Mouse (Mus musculus) CH12.LX (cell line): ENCODE measurements around the gene Rnf10. TPM values are rescaled to one million over a fixed set of nuclear protein-coding genes. Genes with fewer than 3 reads are reported as not detected.
A peak's percentile ranks its signal among the peaks of the same experiment; 100 is the strongest.

Experiments used
- DNase-seq: peaks from one replicate; pipeline ENCODE4 v3.0.0-alpha.2; 2013; ENCODE audit errors: extremely low read depth
- H3K27ac ChIP-seq: 2 replicates; pipeline ENCODE4 v1.5.1; 2012; ENCODE audit warnings: low read depth, mild to moderate bottlenecking, control low read depth, moderate library complexity; ENCODE audit not compliant: insufficient read depth
- H3K27me3 ChIP-seq: replicated peaks from 2 replicates; pipeline ENCODE3; 2012; ENCODE audit warnings: inconsistent platforms
- H3K36me3 ChIP-seq, 2 experiments: replicated peaks in 1 of 2; 2 replicates each; pipeline versions ENCODE3 to v1.6.1; 2012; ENCODE audit warnings: inconsistent platforms in 1 of 2, low read length in 1 of 2, mild to moderate bottlenecking in 1 of 2, mixed read lengths in 1 of 2, moderate library complexity in 1 of 2; ENCODE audit not compliant: control insufficient read depth in 1 of 2, insufficient read depth in 1 of 2
- H3K4me1 ChIP-seq, 2 experiments: 2 replicates each; pipeline ENCODE4 v1.6.1; 2012; ENCODE audit warnings: inconsistent platforms in 1 of 2, moderate library complexity in 1 of 2; ENCODE audit not compliant: insufficient read depth in 2 of 2, control insufficient read depth in 1 of 2
- H3K4me2 ChIP-seq: 2 replicates; pipeline ENCODE4 v1.6.1; 2012; ENCODE audit warnings: low read depth, mild to moderate bottlenecking, control low read depth; ENCODE audit not compliant: poor library complexity, insufficient read depth, severe bottlenecking
- H3K4me3 ChIP-seq, 3 experiments: fragments of 150-350 bp in 1 of 3; sonication (generic) in 1 of 3; replicated peaks in 1 of 3; 2 replicates each; pipeline versions ENCODE3 to v1.5.1; 2011 to 2012; ENCODE audit warnings: low read depth in 2 of 3, low read length in 2 of 3, mild to moderate bottlenecking in 2 of 3, moderate library complexity in 2 of 3, control low read depth in 1 of 3, improper control_type of control experiment in 1 of 3, inconsistent platforms in 1 of 3, mixed read lengths in 1 of 3; ENCODE audit not compliant: poor library complexity in 1 of 3
- H3K79me2 ChIP-seq: replicated peaks from 2 replicates; pipeline ENCODE4 v1.6.1; 2012; ENCODE audit warnings: mild to moderate bottlenecking, moderate library complexity; ENCODE audit not compliant: control insufficient read depth, poor library complexity, insufficient read depth, severe bottlenecking; ENCODE audit errors: extremely low read depth
- H3K9ac ChIP-seq: 2 replicates; pipeline ENCODE4 v1.6.1; 2012; ENCODE audit warnings: low read depth, mild to moderate bottlenecking, control low read depth, moderate library complexity; ENCODE audit not compliant: insufficient read depth
- H3K9me3 ChIP-seq: replicated peaks from 2 replicates; pipeline ENCODE3; 2012; ENCODE audit warnings: low read length, inconsistent platforms, mixed read lengths
- CHD2 ChIP-seq: IDR thresholded peaks from 2 replicates; pipeline ENCODE4 v1.6.1; 2011; ENCODE audit warnings: low read length, improper control_type of control experiment
- CTCF ChIP-seq, 2 experiments: IDR thresholded peaks in 1 of 2; conservative IDR thresholded peaks in 1 of 2; 2 replicates each; pipeline ENCODE4 v1.5.1; 2011 to 2012; ENCODE audit warnings: low read depth in 2 of 2, low read length in 2 of 2, improper control_type of control experiment in 1 of 2, inconsistent platforms in 1 of 2, mild to moderate bottlenecking in 1 of 2, moderate library complexity in 1 of 2
- EP300 ChIP-seq: IDR thresholded peaks from 2 replicates; pipeline ENCODE4 v1.6.1; 2011; ENCODE audit warnings: low read length, improper control_type of control experiment
- ETS1 ChIP-seq: conservative IDR thresholded peaks from 2 replicates; pipeline ENCODE4 v1.6.1; 2012; ENCODE audit warnings: low read depth, mild to moderate bottlenecking, inconsistent platforms, low read length, improper control_type of control experiment, moderate library complexity
- IRF4 ChIP-seq: IDR thresholded peaks from 2 replicates; pipeline ENCODE4 v1.6.1; 2014; ENCODE audit warnings: low read depth, mild to moderate bottlenecking, inconsistent platforms, low read length, improper control_type of control experiment
- MAX ChIP-seq: IDR thresholded peaks from 2 replicates; pipeline ENCODE4 v1.6.1; 2011; ENCODE audit warnings: low read length, improper control_type of control experiment
- MAZ ChIP-seq: IDR thresholded peaks from 2 replicates; pipeline ENCODE4 v1.6.1; 2012; ENCODE audit warnings: low read depth, mild to moderate bottlenecking, inconsistent platforms, low read length, improper control_type of control experiment, moderate library complexity
- MXI1 ChIP-seq: IDR thresholded peaks from 2 replicates; pipeline ENCODE4 v1.6.1; 2011; ENCODE audit warnings: mild to moderate bottlenecking, low read depth, low read length, improper control_type of control experiment
- MYC ChIP-seq: IDR thresholded peaks from 2 replicates; pipeline ENCODE4 v1.6.1; 2011; ENCODE audit warnings: low read depth, mild to moderate bottlenecking, improper control_type of control experiment, low read length
- NELFE ChIP-seq: IDR thresholded peaks from 2 replicates; pipeline ENCODE4 v1.6.1; 2011; ENCODE audit warnings: low read depth, low read length, improper control_type of control experiment
- NRF1 ChIP-seq: IDR thresholded peaks from 2 replicates; pipeline ENCODE4 v1.6.1; 2014; ENCODE audit warnings: low read depth, mild to moderate bottlenecking, inconsistent platforms, low read length, improper control_type of control experiment, moderate library complexity
- RAD21 ChIP-seq: IDR thresholded peaks from 2 replicates; pipeline ENCODE4 v1.6.1; 2011; ENCODE audit warnings: low read depth, mild to moderate bottlenecking, low read length, improper control_type of control experiment, moderate library complexity
- SIN3A ChIP-seq: IDR thresholded peaks from 2 replicates; pipeline ENCODE4 v1.6.1; 2012; ENCODE audit warnings: low read length, improper control_type of control experiment, inconsistent platforms
- USF1 ChIP-seq: IDR thresholded peaks from 2 replicates; pipeline ENCODE4 v1.6.1; 2014; ENCODE audit warnings: low read depth, mild to moderate bottlenecking, inconsistent platforms, low read length, improper control_type of control experiment
- USF2 ChIP-seq: conservative IDR thresholded peaks from 2 replicates; pipeline ENCODE4 v1.6.1; 2011; ENCODE audit warnings: low read depth, low read length, improper control_type of control experiment
- ZKSCAN1 ChIP-seq: IDR thresholded peaks from 2 replicates; pipeline ENCODE4 v1.6.1; 2012; ENCODE audit warnings: low read depth, inconsistent platforms, low read length, improper control_type of control experiment, borderline replicate concordance
- dilution Hi-C: fragments of 300-500 bp; cut with MboI; formaldehyde crosslinking; loops from 2 replicates; pipeline ENCODE4 v1.14.3; 2020; ENCODE audit warnings: low sequenced_read_pairs; ENCODE audit not compliant: extremely low pct_unique_long_range_greater_than_20kb, extremely low pct_ligation_motif_present
- in situ Hi-C: fragments of 300-500 bp; cut with MboI; formaldehyde crosslinking; loops from 3 replicates; pipeline ENCODE4 v1.14.3; 2019; ENCODE audit warnings: low sequenced_read_pairs, low pct_ligation_motif_present, low pct_unique_long_range_greater_than_20kb, mixed read lengths
- polyA plus RNA-seq: library from polyadenylated mRNA; unstranded; fragments of >175 nt; gene quantifications from 2 replicates; pipeline ENCODE4 v1.2.1, GENCODE M21; 2012; ENCODE audit warnings: low read depth; ENCODE audit not compliant: insufficient read length
- total RNA-seq, 2 experiments: library from RNA; depleted of rRNA; stranded (reverse); fragments of 300-350 nt in 1 of 2; fragments of >200 nt in 1 of 2; gene quantifications; 2 replicates each; pipeline ENCODE4 v1.2.3; 2012 to 2014

Rnf10 gene
- total and polyA plus RNA-seq, 3 experiments: 38.5 to 187 (median 63.6) TPM

GRCm38 (mm10) chr5:115278053-115278452 lies 5.4 kb upstream of the Rnf10 start:
- no peak overlapping the region for H3K27ac ChIP-seq
- in situ Hi-C loops (no loop called here), dilution Hi-C loops (no loop called here)
- peaks cover 2% of the 10 kb centered on the region for H3K9me3 ChIP-seq
- H3K4me2 ChIP-seq: no peak overlapping the region
- TF ChIP-seq MXI1 (no peak), RAD21 (no peak), EP300 (no peak), NRF1 (no peak), NELFE (no peak), ETS1 (no peak), MAX (no peak), MYC (no peak), USF1 (no peak), SIN3A (no peak), CHD2 (no peak), CTCF (conservative IDR thresholded peaks at IDR 0.05 in 1 of 2, IDR thresholded peaks at IDR 0.05 in 1 of 2; ENCODE audit: low read depth in 2 of 2, low read length in 2 of 2) (no peak), IRF4 (no peak), ZKSCAN1 (no peak)
- H3K27me3 ChIP-seq: no peaks in the 10 kb centered on the region
- H3K4me1 ChIP-seq: peaks cover 7 to 40% of the 10 kb centered on the region in 2 experiments
- H3K9ac ChIP-seq: no peak overlapping the region
- no peak overlapping the region for H3K4me3 ChIP-seq
- H3K79me2 ChIP-seq: peaks cover 22% of the 10 kb centered on the region
- H3K36me3 ChIP-seq: peaks cover 0 to 9% of the 10 kb centered on the region in 2 experiments
- DNase-seq: no peak

GRCm38 (mm10) chr5:115275998-115276397 lies 3.3 kb upstream of the Rnf10 start:
- Histone ChIP-seq H3K27ac (no peak overlapping the region), H3K4me2 (no peak overlapping the region), H3K79me2 (peaks cover 29% of the 10 kb centered on the region), H3K4me1 (peaks cover 4 to 27% of the 10 kb centered on the region in 2 experiments), H3K9ac (no peak overlapping the region), H3K4me3 (no peak overlapping the region), H3K9me3 (peaks cover 2% of the 10 kb centered on the region), H3K27me3 (no peaks in the 10 kb centered on the region), H3K36me3 (no peaks in the 10 kb centered on the region)
- in situ Hi-C loops: no loop called here
- no peak for TF ChIP-seq USF1
- TF ChIP-seq MAZ: no peak
- TF ChIP-seq USF2: no peak
- TF ChIP-seq CTCF (conservative IDR thresholded peaks at IDR 0.05 in 1 of 2, IDR thresholded peaks at IDR 0.05 in 1 of 2; ENCODE audit: low read depth in 2 of 2, low read length in 2 of 2): peak in 1 of 2 experiments; percentile 50; a peak in 2 of 4 replicates
- TF ChIP-seq EP300: no peak
- TF ChIP-seq RAD21: peak; percentile 14
- dilution Hi-C loops: no loop called here
- peak; percentile 35 for DNase-seq
